Mouse (Mus musculus) embryonic fibroblast, embryonic 13.5 days (primary cell): ENCODE measurements around the gene Ugt1a9.

Experiments
- CTCF ChIP-seq: IDR thresholded peaks from 2 replicates; pipeline ENCODE4 v1.5.1; 2011; ENCODE audit warnings: mild to moderate bottlenecking, control low read depth, low read length, moderate library complexity, borderline replicate concordance; ENCODE audit not compliant: insufficient read depth
- POLR2A ChIP-seq: IDR thresholded peaks from 2 replicates; pipeline ENCODE4 v1.6.1; 2011; ENCODE audit warnings: low read depth, mild to moderate bottlenecking, control low read depth, low read length, moderate library complexity

DNA sequence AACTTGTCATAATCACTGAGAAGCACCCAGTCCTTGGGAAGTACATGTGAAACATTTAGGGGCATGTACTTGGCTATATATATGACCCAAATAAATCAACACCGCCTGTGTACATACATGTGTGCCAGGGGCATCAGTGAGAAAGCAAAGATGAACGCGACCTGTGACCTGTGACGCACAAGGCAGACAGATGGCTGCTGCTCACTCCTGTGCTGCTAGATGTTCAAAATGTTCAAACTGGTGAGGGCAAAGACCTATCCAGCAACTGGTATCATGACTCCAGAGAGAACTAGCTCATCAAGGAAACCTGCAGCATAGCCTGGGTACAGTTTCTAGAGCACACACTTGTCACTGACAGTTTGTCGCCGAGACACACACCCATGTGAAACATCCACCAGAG lies 196.9 kb downstream of the Ugt1a9 start:
- TF ChIP-seq CTCF: no peak
- no peak for TF ChIP-seq POLR2A
